Mouse (Mus musculus) embryonic facial prominence, embryonic 14.5 days (tissue): Measurements from ENCODE around the gene Sh3gl1. TPM values are rescaled to one million over a fixed set of nuclear protein-coding genes. Genes with fewer than 3 reads are reported as not detected.

ENCODE experiments used
- ATAC-seq: fragments of 200-750 bp; cut with Nextera tagmentation; 2 replicates; pipeline ENCODE4 v1.8.0; 2017; ENCODE audit warnings: low read depth, moderate number of reproducible peaks, moderate TSS enrichment
- DNase-seq: peaks from one replicate; pipeline ENCODE4 v3.0.0-alpha.2; 2015; ENCODE audit warnings: low spot score
- H3K27ac ChIP-seq: fragments of 300-500 bp; sonication (generic); replicated peaks from 2 replicates; pipeline ENCODE4 v1.5.1; 2014; ENCODE audit warnings: low read depth, mild to moderate bottlenecking, low read length, moderate library complexity
- H3K27me3 ChIP-seq: fragments of 300-500 bp; sonication (generic); replicated peaks from 2 replicates; pipeline ENCODE4 v1.6.1; 2014; ENCODE audit warnings: low read length; ENCODE audit not compliant: control insufficient read depth, insufficient read depth
- H3K36me3 ChIP-seq: fragments of 300-500 bp; sonication (generic); 2 replicates; pipeline ENCODE4 v1.6.1; 2014; ENCODE audit warnings: low read length, mixed read lengths; ENCODE audit not compliant: control insufficient read depth, insufficient read depth
- H3K4me1 ChIP-seq: fragments of 300-500 bp; sonication (generic); 2 replicates; pipeline ENCODE4 v1.6.1; 2014; ENCODE audit warnings: antibody characterized with exemption, low read length; ENCODE audit not compliant: control insufficient read depth, insufficient read depth
- H3K4me2 ChIP-seq: fragments of 300-500 bp; sonication (generic); 2 replicates; pipeline ENCODE4 v1.6.1; 2014; ENCODE audit warnings: low read depth, mild to moderate bottlenecking, low read length, moderate library complexity, mixed read lengths
- H3K4me3 ChIP-seq: fragments of 300-500 bp; sonication (generic); 2 replicates; pipeline ENCODE4 v1.5.1; 2014; ENCODE audit warnings: low read depth, mild to moderate bottlenecking, low read length
- H3K9ac ChIP-seq: fragments of 300-500 bp; sonication (generic); 2 replicates; pipeline ENCODE4 v1.6.1; 2014; ENCODE audit warnings: low read depth, mild to moderate bottlenecking, low read length, moderate library complexity, mixed read lengths
- H3K9me3 ChIP-seq: fragments of 300-500 bp; sonication (generic); 2 replicates; pipeline ENCODE4 v1.6.1; 2016; ENCODE audit warnings: low read length; ENCODE audit not compliant: control insufficient read depth
- WGBS: fragments of 180-500 bp; shearing (Covaris S2); extraction: QIAGEN DNeasy Blood & Tissue Kit; methylation state at CpG from one replicate; pipeline ENCODE4 v1.1.7; 2014; 5-methylcytosine and 5-hydroxymethylcytosine counted together
- polyA plus RNA-seq: library from polyadenylated mRNA; unstranded; fragments of >200 nt; fragmentation: Nextera tagmentation; extraction: Ambion mirVana; gene quantifications from 2 replicates; pipeline ENCODE4 v1.2.1, GENCODE M21; 2014

Sh3gl1 gene
- polyA plus RNA-seq, 1 experiment from 2014 or later = 156 TPM

DNA sequence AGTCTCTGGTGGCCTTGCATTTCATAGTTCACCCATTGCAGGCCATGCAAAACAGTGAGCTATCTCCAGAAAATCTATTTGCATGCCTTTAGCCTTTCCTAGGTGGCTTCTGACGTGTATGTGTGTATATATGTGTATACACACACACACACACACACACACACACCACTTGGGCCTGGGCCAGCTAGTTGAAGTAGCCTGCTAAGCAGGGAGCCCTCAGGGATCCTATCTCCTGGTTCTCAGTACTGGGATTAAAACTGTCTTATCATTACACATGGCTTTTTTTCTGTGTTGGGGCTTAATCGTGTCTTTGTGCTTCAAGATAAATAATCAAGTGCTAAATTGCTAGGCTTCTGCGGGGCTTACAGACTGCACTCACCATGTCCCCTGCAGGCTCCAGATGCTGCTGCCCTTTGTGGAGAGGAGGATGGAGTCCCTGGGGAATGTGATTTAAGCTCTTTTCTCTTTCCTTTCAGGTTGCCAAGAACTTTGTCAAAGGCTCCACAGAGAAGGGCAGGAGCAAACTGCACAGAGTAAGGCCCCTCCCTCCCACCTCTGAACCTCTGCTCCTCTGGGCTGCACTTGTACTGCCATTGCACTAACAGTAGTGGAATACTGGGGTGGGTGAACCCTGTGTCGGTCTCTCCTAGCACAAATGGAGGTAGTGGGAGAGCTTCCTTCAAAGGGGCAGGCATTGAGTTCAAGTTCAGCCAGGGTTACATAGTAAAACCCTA is 19.7 kb upstream of the Sh3gl1 start:
- Histone ChIP-seq H3K36me3 (peaks cover 73% of the 10 kb centered on the region), H3K9me3 (no peaks in the 10 kb centered on the region), H3K4me1 (no peaks in the 10 kb centered on the region), H3K27me3 (no peaks in the 10 kb centered on the region), H3K9ac (no peak overlapping the region), H3K4me2 (no peak overlapping the region), H3K4me3 (no peak overlapping the region), H3K27ac (no peak overlapping the region)
- DNase-seq = peak; percentile 20
- ATAC-seq = no peak
- WGBS = 67% methylated on average over 4 of the region's 4 CpGs

- DNase-seq (no peak), ATAC-seq (no peak)
- Histone ChIP-seq H3K4me3 (no peak overlapping the region), H3K9me3 (no peaks in the 10 kb centered on the region), H3K27ac (no peak overlapping the region), H3K36me3 (peaks cover 71% of the 10 kb centered on the region), H3K4me2 (no peak overlapping the region), H3K9ac (no peak overlapping the region), H3K4me1 (no peaks in the 10 kb centered on the region), H3K27me3 (no peaks in the 10 kb centered on the region)
Measured at GRCm38 (mm10) chr17:56054938-56055337, 18.5 kb upstream of the Sh3gl1 start.

GRCm38 (mm10) chr17:56051369-56051768 is 14.9 kb upstream of the Sh3gl1 start:
- no peak overlapping the region for H3K9ac ChIP-seq
- DNase-seq (no peak), ATAC-seq (peak; percentile 47; the same call in 1 of the 2 replicates)
- no peaks in the 10 kb centered on the region for H3K9me3 ChIP-seq
- peaks cover 71% of the 10 kb centered on the region for H3K36me3 ChIP-seq
- no peaks in the 10 kb centered on the region for H3K4me1 ChIP-seq
- no peaks in the 10 kb centered on the region for H3K27me3 ChIP-seq
- 81% methylated on average over 5 of the region's 5 CpGs for whole genome bisulfite sequencing
- no peak overlapping the region for H3K4me3 ChIP-seq
- no peak overlapping the region for H3K4me2 ChIP-seq
- H3K27ac ChIP-seq = no peak overlapping the region

GRCm38 (mm10) chr17:56040857-56041163 is 4.4 kb upstream of the Sh3gl1 start:
- peaks cover 22% of the 10 kb centered on the region for H3K36me3 ChIP-seq
- no peak for ATAC-seq
- H3K4me3 ChIP-seq = peak overlapping the region; percentile 80
- DNase-seq = no peak
- H3K4me1 ChIP-seq = no peaks in the 10 kb centered on the region
- H3K27me3 ChIP-seq = no peaks in the 10 kb centered on the region
- H3K9ac ChIP-seq = peak overlapping the region; percentile 91
- no peaks in the 10 kb centered on the region for H3K9me3 ChIP-seq
- 3% methylated on average over 12 of the region's 12 CpGs for WGBS
- peak overlapping the region; percentile 78 for H3K27ac ChIP-seq
- peak overlapping the region; percentile 72 for H3K4me2 ChIP-seq

DNA sequence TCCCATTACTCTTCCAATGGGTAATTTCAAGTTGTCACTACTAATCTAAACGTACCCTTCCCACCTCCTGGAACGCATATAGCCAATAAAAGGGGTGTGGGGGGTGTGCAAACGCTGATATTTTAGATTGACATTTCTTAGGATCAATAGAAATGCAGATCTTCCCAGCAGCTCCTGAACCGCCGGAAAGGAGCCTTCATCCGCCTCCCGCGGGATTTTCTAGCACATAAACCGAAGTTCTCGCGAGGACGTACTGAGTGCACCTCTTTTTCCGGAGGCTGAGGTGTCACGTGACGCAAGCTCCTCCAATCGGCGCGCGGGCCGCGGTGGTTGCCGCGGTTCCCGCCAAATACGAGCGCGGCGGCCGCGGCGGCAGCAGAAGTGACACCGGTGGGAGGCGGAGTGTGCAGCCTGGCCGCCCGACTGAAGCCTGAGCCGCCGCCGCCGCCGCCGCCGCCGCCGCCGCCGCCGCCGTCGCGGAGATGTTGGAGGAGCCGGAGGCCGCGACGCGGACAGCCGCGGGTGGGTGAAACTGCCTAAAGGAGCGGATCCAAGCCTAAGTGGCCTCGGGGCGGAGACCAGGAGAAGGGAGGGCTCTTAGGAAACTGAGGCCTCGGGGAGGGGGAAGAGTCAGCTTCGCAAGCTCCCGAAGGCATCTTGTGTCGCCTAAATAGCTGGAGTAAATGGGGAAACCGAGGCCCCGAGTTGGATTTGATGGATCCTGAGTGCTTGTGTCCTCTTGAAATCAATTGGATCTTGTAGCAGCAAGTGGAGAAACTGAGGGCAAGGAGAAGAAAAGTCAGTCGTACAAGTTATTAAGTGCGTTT is 3.8 kb upstream of the Sh3gl1 start, which contains the start of gene Chaf1a:
Chaf1a (plus strand) TSS at position 410 of the 827 bp plus-strand sequence.
- under 1% methylated on average over 59 of the region's 68 CpGs for WGBS
- H3K4me3 ChIP-seq = peak within 1 kb of the TSS; percentile 80
- H3K36me3 ChIP-seq = peaks cover 18% of the 10 kb centered on the region
- H3K27ac ChIP-seq = peak within 1 kb of the TSS; percentile 78
- DNase-seq = peak; percentile 100
- H3K9ac ChIP-seq = peak within 1 kb of the TSS; percentile 91
- ATAC-seq = peak; percentile 90
- H3K4me2 ChIP-seq = peak within 1 kb of the TSS; percentile 72
- peaks cover under 1% of the 10 kb centered on the region for H3K4me1 ChIP-seq
- H3K9me3 ChIP-seq = no peaks in the 10 kb centered on the region
- no peaks in the 10 kb centered on the region for H3K27me3 ChIP-seq

DNA sequence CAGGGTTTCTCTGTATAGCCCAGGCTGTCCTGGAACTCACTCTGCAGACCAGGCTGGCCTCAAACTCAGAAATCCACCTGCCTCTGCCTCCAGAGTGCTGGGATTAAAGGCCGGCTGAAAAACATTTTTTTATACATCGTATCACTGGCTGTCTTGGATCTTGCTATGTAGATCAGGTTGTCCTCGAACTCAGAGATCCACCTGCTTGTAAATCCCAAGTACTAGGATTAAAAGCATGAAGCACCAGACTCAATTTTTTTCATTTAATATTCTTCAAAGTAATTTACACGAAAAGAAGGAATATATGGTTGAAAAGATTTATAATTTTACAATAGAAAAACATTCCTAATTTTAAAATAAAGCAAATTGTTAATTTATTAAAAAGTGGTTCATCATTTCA is 2.9 kb upstream of the Sh3gl1 start:
- Histone ChIP-seq H3K4me2 (peak overlapping the region; percentile 72), H3K9me3 (no peaks in the 10 kb centered on the region), H3K4me3 (peak overlapping the region; percentile 80; the same call in 1 of the 2 replicates), H3K9ac (no peak overlapping the region; the same call in 1 of the 2 replicates), H3K27me3 (no peaks in the 10 kb centered on the region), H3K27ac (no peak overlapping the region), H3K4me1 (peaks cover 10% of the 10 kb centered on the region), H3K36me3 (peaks cover 15% of the 10 kb centered on the region)
- WGBS = 73% methylated on average over 4 of the region's 4 CpGs
- DNase-seq (no peak), ATAC-seq (no peak)

- ATAC-seq = no peak
- whole genome bisulfite sequencing = 81% methylated on average over 8 of the region's 8 CpGs
- Histone ChIP-seq H3K27ac (no peak overlapping the region), H3K36me3 (peaks cover 15% of the 10 kb centered on the region), H3K4me2 (no peak overlapping the region), H3K4me1 (peaks cover 16% of the 10 kb centered on the region), H3K27me3 (no peaks in the 10 kb centered on the region), H3K9me3 (no peaks in the 10 kb centered on the region), H3K4me3 (no peak overlapping the region), H3K9ac (no peak overlapping the region)
- no peak for DNase-seq
Measured at GRCm38 (mm10) chr17:56038583-56039261, 2.3 kb upstream of the Sh3gl1 start.

- Histone ChIP-seq H3K27me3 (no peaks in the 10 kb centered on the region), H3K4me2 (peak overlapping the region; percentile 48), H3K9ac (peak overlapping the region; percentile 60), H3K4me3 (peak overlapping the region; percentile 32), H3K9me3 (no peaks in the 10 kb centered on the region), H3K27ac (no peak overlapping the region), H3K4me1 (peaks cover 18% of the 10 kb centered on the region), H3K36me3 (peaks cover 22% of the 10 kb centered on the region)
- DNase-seq (no peak), ATAC-seq (no peak; the same call in 1 of the 2 replicates)
- 35% methylated on average over 13 of the region's 13 CpGs for WGBS
Measured at GRCm38 (mm10) chr17:56036901-56037287, 459 bp upstream of the Sh3gl1 start.
